Mouse (Mus musculus): ENCODE measurements at regions not wholly inside any gene's neighbourhood (a gene's known extent, or its start where the extent isn't known, plus 50 kb on each side); places are given as distances from the start of the nearest gene placed in this dataset.

GRCm38 (mm10) chr2:149203896-149204295, 186.9 kb upstream of the Gm10750 start:
- TF ChIP-seq POLR2A (IDR thresholded peaks at IDR 0.05; ENCODE audit: extremely low read depth, insufficient read depth, low read length) (no peak), CTCF (IDR thresholded peaks at IDR 0.05; ENCODE audit: extremely low read depth, insufficient read depth, low read length) (no peak)

Data from cortical plate, adult 2 months (tissue).